Mouse (Mus musculus) CH12.LX (cell line): Measurements from ENCODE around the gene Map3k12. TPM values are rescaled to one million over a fixed set of nuclear protein-coding genes. Genes with fewer than 3 reads are reported as not detected.

Source experiments
- DNase-seq: peaks from one replicate; pipeline ENCODE4 v3.0.0-alpha.2; 2013; ENCODE audit errors: extremely low read depth
- H3K27ac ChIP-seq: 2 replicates; pipeline ENCODE4 v1.5.1; 2012; ENCODE audit warnings: low read depth, mild to moderate bottlenecking, control low read depth, moderate library complexity; ENCODE audit not compliant: insufficient read depth
- H3K27me3 ChIP-seq: replicated peaks from 2 replicates; pipeline ENCODE3; 2012; ENCODE audit warnings: inconsistent platforms
- H3K36me3 ChIP-seq, 2 experiments: replicated peaks in 1 of 2; 2 replicates each; pipeline versions ENCODE3 to v1.6.1; 2012; ENCODE audit warnings: inconsistent platforms in 1 of 2, low read length in 1 of 2, mild to moderate bottlenecking in 1 of 2, mixed read lengths in 1 of 2, moderate library complexity in 1 of 2; ENCODE audit not compliant: control insufficient read depth in 1 of 2, insufficient read depth in 1 of 2
- H3K4me1 ChIP-seq, 2 experiments: 2 replicates each; pipeline ENCODE4 v1.6.1; 2012; ENCODE audit warnings: inconsistent platforms in 1 of 2, moderate library complexity in 1 of 2; ENCODE audit not compliant: insufficient read depth in 2 of 2, control insufficient read depth in 1 of 2
- H3K4me2 ChIP-seq: 2 replicates; pipeline ENCODE4 v1.6.1; 2012; ENCODE audit warnings: low read depth, mild to moderate bottlenecking, control low read depth; ENCODE audit not compliant: poor library complexity, insufficient read depth, severe bottlenecking
- H3K4me3 ChIP-seq, 3 experiments: fragments of 150-350 bp in 1 of 3; sonication (generic) in 1 of 3; replicated peaks in 1 of 3; 2 replicates each; pipeline versions ENCODE3 to v1.5.1; 2011 to 2012; ENCODE audit warnings: low read depth in 2 of 3, low read length in 2 of 3, mild to moderate bottlenecking in 2 of 3, moderate library complexity in 2 of 3, control low read depth in 1 of 3, improper control_type of control experiment in 1 of 3, inconsistent platforms in 1 of 3, mixed read lengths in 1 of 3; ENCODE audit not compliant: poor library complexity in 1 of 3
- H3K79me2 ChIP-seq: replicated peaks from 2 replicates; pipeline ENCODE4 v1.6.1; 2012; ENCODE audit warnings: mild to moderate bottlenecking, moderate library complexity; ENCODE audit not compliant: control insufficient read depth, poor library complexity, insufficient read depth, severe bottlenecking; ENCODE audit errors: extremely low read depth
- H3K9ac ChIP-seq: 2 replicates; pipeline ENCODE4 v1.6.1; 2012; ENCODE audit warnings: low read depth, mild to moderate bottlenecking, control low read depth, moderate library complexity; ENCODE audit not compliant: insufficient read depth
- H3K9me3 ChIP-seq: replicated peaks from 2 replicates; pipeline ENCODE3; 2012; ENCODE audit warnings: low read length, inconsistent platforms, mixed read lengths
- BHLHE40 ChIP-seq: IDR thresholded peaks from 2 replicates; pipeline ENCODE4 v1.6.1; 2011; ENCODE audit warnings: mild to moderate bottlenecking, low read depth, low read length, improper control_type of control experiment
- CHD2 ChIP-seq: IDR thresholded peaks from 2 replicates; pipeline ENCODE4 v1.6.1; 2011; ENCODE audit warnings: low read length, improper control_type of control experiment
- ETS1 ChIP-seq: conservative IDR thresholded peaks from 2 replicates; pipeline ENCODE4 v1.6.1; 2012; ENCODE audit warnings: low read depth, mild to moderate bottlenecking, inconsistent platforms, low read length, improper control_type of control experiment, moderate library complexity
- GABPA ChIP-seq: IDR thresholded peaks from 2 replicates; pipeline ENCODE4 v1.6.1; 2012; ENCODE audit warnings: low read depth, low read length, improper control_type of control experiment, inconsistent platforms; ENCODE audit not compliant: insufficient replicate concordance
- IRF4 ChIP-seq: IDR thresholded peaks from 2 replicates; pipeline ENCODE4 v1.6.1; 2014; ENCODE audit warnings: low read depth, mild to moderate bottlenecking, inconsistent platforms, low read length, improper control_type of control experiment
- JUN ChIP-seq: IDR thresholded peaks from 2 replicates; pipeline ENCODE4 v1.6.1; 2011; ENCODE audit warnings: low read depth, mild to moderate bottlenecking, low read length, improper control_type of control experiment, moderate library complexity; ENCODE audit not compliant: insufficient read depth
- KAT2A ChIP-seq: IDR thresholded peaks from 2 replicates; pipeline ENCODE4 v1.6.1; 2012; ENCODE audit warnings: low read length, improper control_type of control experiment, inconsistent platforms; ENCODE audit not compliant: insufficient replicate concordance
- MAX ChIP-seq: IDR thresholded peaks from 2 replicates; pipeline ENCODE4 v1.6.1; 2011; ENCODE audit warnings: low read length, improper control_type of control experiment
- MXI1 ChIP-seq: IDR thresholded peaks from 2 replicates; pipeline ENCODE4 v1.6.1; 2011; ENCODE audit warnings: mild to moderate bottlenecking, low read depth, low read length, improper control_type of control experiment
- PAX5 ChIP-seq: IDR thresholded peaks from 2 replicates; pipeline ENCODE4 v1.6.1; 2012; ENCODE audit warnings: low read length, inconsistent platforms, mixed read lengths
- POLR2A ChIP-seq: IDR thresholded peaks from 2 replicates; pipeline ENCODE4 v1.6.1; 2011; ENCODE audit warnings: low read depth, mild to moderate bottlenecking, improper control_type of control experiment, low read length
- SIN3A ChIP-seq: IDR thresholded peaks from 2 replicates; pipeline ENCODE4 v1.6.1; 2012; ENCODE audit warnings: low read length, improper control_type of control experiment, inconsistent platforms
- TCF12 ChIP-seq: IDR thresholded peaks from 2 replicates; pipeline ENCODE4 v1.6.1; 2014; ENCODE audit warnings: low read depth, mild to moderate bottlenecking, inconsistent platforms, low read length, improper control_type of control experiment
- UBTF ChIP-seq: IDR thresholded peaks from 2 replicates; pipeline ENCODE4 v1.6.1; 2012; ENCODE audit warnings: low read depth, mild to moderate bottlenecking, inconsistent platforms, low read length, improper control_type of control experiment, moderate library complexity
- USF1 ChIP-seq: IDR thresholded peaks from 2 replicates; pipeline ENCODE4 v1.6.1; 2014; ENCODE audit warnings: low read depth, mild to moderate bottlenecking, inconsistent platforms, low read length, improper control_type of control experiment
- ZC3H11A ChIP-seq: IDR thresholded peaks from 2 replicates; pipeline ENCODE4 v1.6.1; 2012; ENCODE audit warnings: low read depth, mild to moderate bottlenecking, inconsistent platforms, low read length, improper control_type of control experiment
- ZMIZ1 ChIP-seq: IDR thresholded peaks from 2 replicates; pipeline ENCODE4 v1.6.1; 2012; ENCODE audit warnings: low read depth, mild to moderate bottlenecking, inconsistent platforms, low read length, improper control_type of control experiment
- ZNF384 ChIP-seq: IDR thresholded peaks from 2 replicates; pipeline ENCODE4 v1.6.1; 2012; ENCODE audit warnings: low read depth, low read length, improper control_type of control experiment, inconsistent platforms
- dilution Hi-C: fragments of 300-500 bp; cut with MboI; formaldehyde crosslinking; loops from 2 replicates; pipeline ENCODE4 v1.14.3; 2020; ENCODE audit warnings: low sequenced_read_pairs; ENCODE audit not compliant: extremely low pct_unique_long_range_greater_than_20kb, extremely low pct_ligation_motif_present
- in situ Hi-C: fragments of 300-500 bp; cut with MboI; formaldehyde crosslinking; loops from 3 replicates; pipeline ENCODE4 v1.14.3; 2019; ENCODE audit warnings: low sequenced_read_pairs, low pct_ligation_motif_present, low pct_unique_long_range_greater_than_20kb, mixed read lengths
- polyA plus RNA-seq: library from polyadenylated mRNA; unstranded; fragments of >175 nt; gene quantifications from 2 replicates; pipeline ENCODE4 v1.2.1, GENCODE M21; 2012; ENCODE audit warnings: low read depth; ENCODE audit not compliant: insufficient read length
- total RNA-seq, 2 experiments: library from RNA; depleted of rRNA; stranded (reverse); fragments of 300-350 nt in 1 of 2; fragments of >200 nt in 1 of 2; gene quantifications; 2 replicates each; pipeline ENCODE4 v1.2.3; 2012 to 2014

The Map3k12 gene
- total and polyA plus RNA-seq, 3 experiments = 1.5 to 3.0 (median 2.3) TPM

- TF ChIP-seq BHLHE40 (no peak), GABPA (no peak)
Measured at GRCm38 (mm10) chr15:102517631-102517975, 739 bp upstream of the Map3k12 start (continued).

DNA sequence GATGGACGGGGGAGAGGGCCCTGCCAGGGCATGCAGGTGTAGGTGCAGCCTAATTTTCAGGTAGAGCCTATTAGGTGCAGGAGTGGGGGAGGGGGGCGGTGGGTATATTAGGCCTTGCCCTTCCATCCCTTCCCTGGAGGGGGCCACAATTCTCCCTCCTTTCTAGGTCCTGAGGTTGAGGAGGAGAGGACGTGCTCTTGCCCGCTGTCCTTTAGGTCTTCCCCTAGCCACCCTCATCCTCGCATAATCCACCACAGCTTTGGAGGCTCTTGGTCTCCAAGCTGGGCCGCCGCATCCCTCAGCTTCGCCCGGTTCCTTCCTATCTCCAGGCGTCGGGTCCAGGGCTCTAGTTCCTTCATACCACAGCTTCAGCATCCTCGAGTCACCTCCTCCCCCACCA, 571 bp downstream of the Map3k12 start:
- in situ Hi-C loops (loop anchor here (5.0 kb wide), 1 partner anchor 49 kb away; no protein-coding TSS in a partner anchor), dilution Hi-C loops (no loop called here)
- Histone ChIP-seq H3K4me1 (peaks cover 16 to 54% of the 10 kb centered on the region in 2 experiments), H3K4me2 (peak overlapping the region; percentile 71), H3K4me3 (peak overlapping the region; percentile 61 to 75 (median 64)), H3K9me3 (no peaks in the 10 kb centered on the region), H3K27ac (no peak overlapping the region), H3K9ac (peak overlapping the region; percentile 58), H3K79me2 (peaks cover 6% of the 10 kb centered on the region), H3K27me3 (peaks cover 3% of the 10 kb centered on the region), H3K36me3 (peaks cover 6 to 12% of the 10 kb centered on the region in 2 experiments)
- 0 out of 2 replicates have a peak, but pooled peaks have one; percentile 25 for TF ChIP-seq MAX
- TF ChIP-seq SIN3A = no peak
- no peak for DNase-seq

GRCm38 (mm10) chr15:102515791-102516190, 1.1 kb downstream of the Map3k12 start:
- TF ChIP-seq CHD2 = no peak
- TF ChIP-seq PAX5 = no peak
- no peak for TF ChIP-seq ZNF384
- no peak for TF ChIP-seq UBTF
- TF ChIP-seq POLR2A = no peak
- TF ChIP-seq JUN = no peak
- no peak for TF ChIP-seq BHLHE40
- no peak for TF ChIP-seq MXI1
- no peak for TF ChIP-seq ETS1
- TF ChIP-seq KAT2A = no peak
- TF ChIP-seq USF1 = no peak
- TF ChIP-seq ZC3H11A = no peak
- no peak for TF ChIP-seq IRF4
- TF ChIP-seq SIN3A = no peak
- no peak for TF ChIP-seq TCF12
- no peak for TF ChIP-seq ZMIZ1
- TF ChIP-seq, all 38 proteins: peak for 0
- Histone ChIP-seq H3K9me3 (no peaks in the 10 kb centered on the region), H3K4me2 (peak overlapping the region; percentile 71; the same call in 1 of the 2 replicates), H3K4me3 (no peak overlapping the region), H3K27me3 (peaks cover 3% of the 10 kb centered on the region), H3K79me2 (peaks cover 6% of the 10 kb centered on the region), H3K4me1 (peaks cover 18 to 57% of the 10 kb centered on the region in 2 experiments), H3K36me3 (peaks cover 1 to 7% of the 10 kb centered on the region in 2 experiments), H3K9ac (no peak overlapping the region), H3K27ac (no peak overlapping the region)
- in situ Hi-C loops (loop anchor here (5.0 kb wide), 1 partner anchor 48 kb away; no protein-coding TSS in a partner anchor), dilution Hi-C loops (no loop called here)
- no peak for DNase-seq
